Mouse (Mus musculus): ENCODE data around the gene Nlrp4a. TPM values are rescaled to one million over a fixed set of nuclear protein-coding genes. Genes with fewer than 3 reads are reported as not detected.
"Not testable (repeated sequence)": the region's sequence is repeated elsewhere in the genome, so short reads cannot be mapped to it uniquely, and the experiment has no call there.

The Nlrp4a gene
- not detected for total RNA-seq (2021)

DNA sequence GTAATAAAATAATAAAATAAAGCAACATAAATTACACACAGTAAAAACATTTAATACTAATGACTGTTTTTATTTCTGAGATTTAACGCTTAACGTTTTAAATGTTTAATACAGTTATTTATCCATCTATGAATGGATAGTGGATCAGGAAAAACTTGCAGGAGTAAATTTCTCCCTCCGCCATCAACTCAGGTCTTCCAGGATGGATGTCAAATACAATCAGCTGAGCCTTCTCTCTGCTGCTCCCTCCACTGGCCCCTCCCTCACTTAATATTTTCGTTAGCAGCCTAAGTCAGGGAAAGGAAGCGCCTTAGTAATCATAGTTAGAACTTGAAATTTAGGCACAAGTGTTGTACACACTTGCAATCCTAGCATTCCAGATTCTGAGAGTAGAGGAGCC, at the start of gene Nlrp4a:
Gene Nlrp4a, plus strand, starts transcription at position 301 of the 400 bp plus-strand sequence.
- no peak for DNase-seq

DNA sequence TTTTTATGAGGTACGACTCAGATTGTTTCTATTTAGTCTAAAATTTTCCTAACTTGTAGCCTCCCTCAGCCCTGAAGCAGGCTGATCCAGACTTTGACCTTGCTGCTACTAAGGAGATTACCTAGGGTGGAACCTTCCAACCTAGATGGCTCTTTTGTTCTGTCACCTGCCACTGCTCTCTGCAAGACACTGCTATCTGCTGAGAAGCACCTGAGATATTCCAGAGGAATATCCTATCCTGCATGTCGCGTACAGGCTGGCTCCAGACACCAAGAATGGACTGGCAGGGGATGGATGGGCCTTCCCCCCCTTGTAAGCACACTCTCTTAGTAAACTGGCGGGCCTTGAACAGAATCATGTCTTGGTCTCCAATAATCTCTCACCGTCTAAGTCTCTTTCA, 48.2 kb upstream of the Nlrp4a start:
- not testable (repeated sequence) for DNase-seq

DNA sequence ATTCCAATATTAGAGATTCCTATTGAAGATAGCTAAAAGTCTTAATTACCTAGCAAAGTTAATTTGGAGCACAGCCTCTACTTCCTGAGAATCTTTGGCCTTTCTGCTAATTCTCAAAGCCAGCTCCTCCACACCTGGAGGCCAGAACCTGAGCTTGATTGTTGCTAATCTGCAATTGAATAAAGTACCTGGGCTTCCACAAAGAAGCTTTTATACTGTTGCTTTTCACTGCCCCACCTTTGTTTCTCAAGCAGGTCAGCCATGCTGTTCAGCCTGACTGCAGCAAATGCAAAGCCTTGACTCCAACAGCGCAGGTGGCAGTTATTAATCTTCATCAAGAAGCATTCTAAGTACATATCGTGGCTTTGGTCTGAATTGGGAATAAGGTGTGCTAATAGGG, 43.8 kb upstream of the Nlrp4a start:
- DNase-seq = not testable (repeated sequence)

DNA sequence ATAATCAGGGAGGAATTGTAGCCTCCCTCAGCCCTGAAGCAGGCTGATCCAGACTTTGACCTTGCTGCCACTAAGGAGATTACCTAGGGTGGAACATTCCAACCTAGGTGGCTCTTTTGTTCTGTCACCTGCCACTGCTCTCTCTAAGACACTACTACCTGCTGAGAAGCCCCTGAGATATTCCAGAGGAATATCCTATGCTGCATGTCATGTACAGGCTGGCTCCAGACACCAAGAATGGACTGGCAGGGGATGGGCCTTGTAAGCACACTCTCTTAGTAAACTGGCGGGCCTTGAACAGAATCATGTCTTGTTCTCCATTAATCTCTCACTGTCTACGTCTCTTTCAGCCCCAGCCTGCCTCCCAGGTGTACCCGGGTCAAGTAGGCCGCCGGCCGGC, 43.1 kb upstream of the Nlrp4a start:
- not testable (repeated sequence) for DNase-seq

DNA sequence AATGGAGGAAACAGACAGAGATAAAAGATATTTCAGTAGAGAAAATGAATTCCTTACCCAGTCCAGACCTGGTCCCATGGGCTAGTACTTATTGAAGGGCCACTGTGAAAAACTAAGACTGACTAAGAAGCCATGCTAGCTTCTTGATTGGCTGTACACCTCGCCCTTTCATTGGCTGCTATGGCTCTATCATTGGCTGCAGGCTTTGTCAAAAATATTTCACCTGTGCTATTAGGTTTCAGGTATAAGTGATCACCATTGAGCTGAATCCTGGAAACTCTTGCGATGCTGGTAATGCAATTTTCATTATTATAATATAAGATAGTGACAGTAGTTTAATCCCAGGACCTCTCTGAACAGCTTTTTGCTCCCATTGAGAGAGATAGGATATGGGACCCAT, 31.3 kb upstream of the Nlrp4a start, which contains the start of gene Nlrp9c:
Gene Nlrp9c, minus strand, starts transcription at position 101 of the 400 bp plus-strand sequence.
- not testable (repeated sequence) for DNase-seq

DNA sequence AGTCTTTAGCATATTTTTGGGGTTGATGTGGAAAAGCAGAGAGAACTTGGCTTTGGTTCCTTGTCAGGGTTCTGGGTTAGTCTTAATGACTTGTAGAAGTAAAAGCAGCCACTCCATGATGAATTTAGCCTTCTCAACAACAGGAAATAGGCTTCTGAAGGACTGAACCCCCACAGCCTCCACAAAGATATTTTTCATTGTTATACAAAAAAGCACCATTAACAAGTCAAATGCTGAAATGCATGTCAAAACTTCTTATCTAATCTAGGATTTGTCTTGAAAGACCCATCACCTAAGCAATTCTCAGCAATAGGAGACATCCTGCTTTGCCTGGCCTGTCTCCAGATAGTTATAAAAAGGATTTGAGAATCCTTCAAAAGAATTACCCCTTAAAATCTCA, 41.8 kb downstream of the Nlrp4a start:
- DNase-seq = no peak

DNA sequence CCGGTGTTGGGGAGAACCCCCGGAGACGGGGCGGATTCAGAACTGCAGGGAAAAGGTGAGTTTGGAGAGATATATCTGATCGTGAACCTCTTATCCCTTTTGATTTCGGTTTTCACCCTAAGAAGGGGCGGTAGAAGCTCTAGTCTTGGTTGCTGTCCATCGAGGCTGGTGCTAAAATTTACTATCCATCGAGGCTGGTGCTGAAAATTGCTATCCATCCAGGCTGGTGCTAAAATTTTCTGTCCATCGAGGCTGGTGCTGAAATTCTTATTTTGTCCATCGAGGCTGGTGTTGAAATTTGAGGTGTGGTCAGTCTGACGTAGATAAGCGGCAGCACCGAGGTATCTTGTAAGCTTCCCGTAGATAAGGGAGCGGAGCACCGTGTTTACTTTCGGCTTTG, 54.6 kb downstream of the Nlrp4a start:
- DNase-seq = not testable (repeated sequence)

Other genes with a start within 250 kb of the Nlrp4a start
- not detected for gene Vmn1r184, start 174.8 kb upstream of the Nlrp4a start, total RNA-seq (2021)
- not detected for gene Cyp2a4, start 127.9 kb upstream of the Nlrp4a start, total RNA-seq (2021)
- not detected for gene Nlrp9c, start 31.4 kb upstream of the Nlrp4a start, total RNA-seq (2021)
- gene Nlrp9a, start 99.9 kb downstream of the Nlrp4a start, total RNA-seq (2021) = not detected
- gene Vmn1r185, start 183.4 kb downstream of the Nlrp4a start, total RNA-seq (2021) = not detected

All from layer of hippocampus, postnatal 36 days (tissue).